Mouse (Mus musculus): ENCODE data around the gene Atp8b3. TPM values are rescaled to one million over a fixed set of nuclear protein-coding genes. Genes with fewer than 3 reads are reported as not detected.

The Atp8b3 gene
- total and polyA plus RNA-seq, 3 experiments: 0.02 to 0.05 TPM; not detected in 1

DNA sequence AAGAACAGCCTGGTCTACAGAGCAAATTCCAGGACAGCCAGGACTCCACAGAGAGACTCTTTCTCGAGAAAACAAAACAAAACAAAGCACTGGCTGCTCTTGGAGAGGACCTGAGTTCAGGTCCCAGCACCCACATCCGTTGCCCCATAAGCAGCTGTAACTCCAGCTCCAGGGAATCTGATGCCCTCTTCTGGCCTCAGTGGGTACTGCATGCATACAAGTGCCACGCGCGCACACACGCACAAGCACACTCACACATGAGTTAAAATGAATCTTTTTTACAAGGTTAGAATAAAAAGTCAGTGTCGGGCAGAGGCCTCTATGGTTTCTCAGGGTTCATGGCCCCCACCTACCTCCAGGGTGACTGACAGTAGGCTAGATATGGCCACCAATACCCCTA, 15.6 kb downstream of the Atp8b3 start:
- no peaks in the 10 kb centered on the region for H3K36me3 ChIP-seq (replicated peaks)
- H3K27me3 ChIP-seq (ENCODE audit: insufficient read depth, low read length): peaks cover 71% of the 10 kb centered on the region
- TF ChIP-seq GATA2 (IDR thresholded peaks at IDR 0.05; ENCODE audit: borderline replicate concordance, low read depth, low read length) (no peak), CTCF (IDR thresholded peaks at IDR 0.05; ENCODE audit: low read depth, low read length) (peak; percentile 32; the same call in 1 of the 2 replicates)
- peaks cover 8% of the 10 kb centered on the region for H3K9me3 ChIP-seq (replicated peaks)
- H3K4me1 ChIP-seq (ENCODE audit: insufficient read depth, low read depth, low read length): peaks cover 2% of the 10 kb centered on the region; the same call in 1 of the 2 replicates
- ATAC-seq (ENCODE audit: extremely low read depth, insufficient number of reproducible peaks, low FRiP score, poor library complexity, severe bottlenecking): no peak
- DNase-seq (ENCODE audit: low spot score): no peak
- H3K4me3 ChIP-seq (ENCODE audit: low read depth, low read length): no peak overlapping the region

DNA sequence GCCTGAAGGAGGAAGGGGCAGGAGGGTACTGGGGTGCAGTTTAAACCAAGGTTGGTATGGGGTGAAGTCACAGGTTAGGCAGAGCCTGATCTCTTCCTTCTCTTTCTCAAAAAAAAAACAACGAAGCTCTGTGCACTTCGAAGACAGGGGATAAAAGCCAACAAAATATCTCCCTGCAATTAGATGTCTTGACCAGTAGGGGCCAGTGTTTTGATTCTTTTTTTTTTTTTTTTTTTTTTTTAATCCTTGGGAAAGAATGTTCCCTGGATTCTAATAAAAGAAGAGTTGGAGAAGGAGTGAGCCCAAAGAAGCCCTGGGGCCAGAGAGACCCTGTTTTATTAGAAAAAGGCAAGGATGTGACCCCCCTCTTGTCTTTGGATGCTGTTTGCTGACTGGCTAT, 19.6 kb downstream of the Atp8b3 start:
- H3K27me3 ChIP-seq (ENCODE audit: insufficient read depth, low read length): peaks cover 64% of the 10 kb centered on the region

DNA sequence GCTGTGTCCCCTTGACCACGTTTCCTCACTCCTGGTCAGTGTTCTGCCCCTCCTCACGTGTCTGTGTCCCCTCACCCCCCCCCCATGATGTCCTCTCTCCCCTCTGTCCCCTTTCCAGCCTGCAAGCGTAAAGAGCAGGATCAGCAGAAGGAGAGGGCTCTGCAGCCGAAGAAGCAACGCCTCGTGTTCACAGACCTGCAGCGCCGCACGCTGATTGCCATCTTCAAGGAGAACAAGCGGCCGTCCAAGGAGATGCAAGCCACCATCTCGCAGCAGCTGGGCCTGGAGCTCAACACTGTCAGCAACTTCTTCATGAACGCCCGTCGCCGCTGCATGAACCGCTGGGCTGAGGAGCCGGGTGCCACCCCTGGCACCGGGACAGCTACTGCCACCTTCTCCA, 25.2 kb downstream of the Atp8b3 start:
- DNase-seq (ENCODE audit: low spot score): no peak
- Histone ChIP-seq H3K36me3 (replicated peaks) (no peaks in the 10 kb centered on the region), H3K27me3 (ENCODE audit: insufficient read depth, low read length) (peaks cover 73% of the 10 kb centered on the region), H3K9me3 (replicated peaks) (no peaks in the 10 kb centered on the region), H3K4me3 (ENCODE audit: low read depth, low read length) (no peak overlapping the region), H3K4me1 (ENCODE audit: insufficient read depth, low read depth, low read length) (peaks cover 19% of the 10 kb centered on the region)
- no peak for ATAC-seq (ENCODE audit: extremely low read depth, insufficient number of reproducible peaks, low FRiP score, poor library complexity, severe bottlenecking)
- TF ChIP-seq CTCF (IDR thresholded peaks at IDR 0.05; ENCODE audit: low read depth, low read length) (no peak), POLR2AphosphoS5 (IDR thresholded peaks at IDR 0.05; ENCODE audit: insufficient replicate concordance, low read depth, low read length) (no peak)

More for the DNA sequence above, 19.6 kb downstream of the Atp8b3 start:
- DNase-seq (ENCODE audit: low spot score) (no peak), ATAC-seq (ENCODE audit: extremely low read depth, insufficient number of reproducible peaks, low FRiP score, poor library complexity, severe bottlenecking) (no peak)
- Histone ChIP-seq H3K9me3 (replicated peaks) (peaks cover 8% of the 10 kb centered on the region), H3K4me1 (ENCODE audit: insufficient read depth, low read depth, low read length) (peaks cover 2% of the 10 kb centered on the region; the same call in 1 of the 2 replicates), H3K36me3 (replicated peaks) (no peaks in the 10 kb centered on the region), H3K4me3 (ENCODE audit: low read depth, low read length) (no peak overlapping the region)
- no peak for TF ChIP-seq TAL1 (conservative IDR thresholded peaks at IDR 0.05; ENCODE audit: low read depth, low read length)
- no peak for TF ChIP-seq GATA2 (IDR thresholded peaks at IDR 0.05; ENCODE audit: borderline replicate concordance, low read depth, low read length)
- TF ChIP-seq CTCF (IDR thresholded peaks at IDR 0.05; ENCODE audit: low read depth, low read length): peak; percentile 18; the same call in 1 of the 2 replicates
- no peak for TF ChIP-seq GATA1 (IDR thresholded peaks at IDR 0.05; ENCODE audit: borderline replicate concordance, low read length)
- no peak for TF ChIP-seq POLR2AphosphoS5 (IDR thresholded peaks at IDR 0.05; ENCODE audit: insufficient replicate concordance, low read depth, low read length)

DNA sequence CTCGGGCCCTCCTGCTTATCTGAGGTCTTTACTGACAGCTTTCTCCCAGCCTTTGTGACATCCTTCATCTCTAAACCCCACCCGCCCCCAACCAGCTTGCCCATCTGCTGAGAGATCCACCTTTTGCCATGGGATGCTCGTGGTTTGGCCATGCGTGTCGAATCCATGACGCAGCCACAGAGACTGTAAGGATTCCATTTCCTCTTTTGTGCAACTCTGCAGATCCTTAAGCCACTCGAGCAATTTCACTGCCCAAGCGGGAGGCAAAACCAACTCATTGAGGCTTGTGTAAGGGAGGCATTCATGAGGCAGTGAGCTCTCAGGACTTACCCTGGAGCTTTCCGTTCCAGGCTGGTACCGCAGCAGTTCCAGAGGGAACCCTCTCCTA, 28.7 kb downstream of the Atp8b3 start:
- Histone ChIP-seq H3K27me3 (ENCODE audit: insufficient read depth, low read length) (peaks cover 75% of the 10 kb centered on the region), H3K36me3 (replicated peaks) (no peaks in the 10 kb centered on the region), H3K4me3 (ENCODE audit: low read depth, low read length) (no peak overlapping the region), H3K9me3 (replicated peaks) (no peaks in the 10 kb centered on the region), H3K4me1 (ENCODE audit: insufficient read depth, low read depth, low read length) (peaks cover 26% of the 10 kb centered on the region)
- DNase-seq (ENCODE audit: low spot score): no peak
- TF ChIP-seq CTCF (IDR thresholded peaks at IDR 0.05; ENCODE audit: low read depth, low read length): no peak
- no peak for TF ChIP-seq GATA1 (IDR thresholded peaks at IDR 0.05; ENCODE audit: borderline replicate concordance, low read length)
- no peak for TF ChIP-seq TAL1 (conservative IDR thresholded peaks at IDR 0.05; ENCODE audit: low read depth, low read length)
- TF ChIP-seq POLR2AphosphoS5 (IDR thresholded peaks at IDR 0.05; ENCODE audit: insufficient replicate concordance, low read depth, low read length): no peak
- TF ChIP-seq GATA2 (IDR thresholded peaks at IDR 0.05; ENCODE audit: borderline replicate concordance, low read depth, low read length): no peak
- ATAC-seq (ENCODE audit: extremely low read depth, insufficient number of reproducible peaks, low FRiP score, poor library complexity, severe bottlenecking): no peak

DNA sequence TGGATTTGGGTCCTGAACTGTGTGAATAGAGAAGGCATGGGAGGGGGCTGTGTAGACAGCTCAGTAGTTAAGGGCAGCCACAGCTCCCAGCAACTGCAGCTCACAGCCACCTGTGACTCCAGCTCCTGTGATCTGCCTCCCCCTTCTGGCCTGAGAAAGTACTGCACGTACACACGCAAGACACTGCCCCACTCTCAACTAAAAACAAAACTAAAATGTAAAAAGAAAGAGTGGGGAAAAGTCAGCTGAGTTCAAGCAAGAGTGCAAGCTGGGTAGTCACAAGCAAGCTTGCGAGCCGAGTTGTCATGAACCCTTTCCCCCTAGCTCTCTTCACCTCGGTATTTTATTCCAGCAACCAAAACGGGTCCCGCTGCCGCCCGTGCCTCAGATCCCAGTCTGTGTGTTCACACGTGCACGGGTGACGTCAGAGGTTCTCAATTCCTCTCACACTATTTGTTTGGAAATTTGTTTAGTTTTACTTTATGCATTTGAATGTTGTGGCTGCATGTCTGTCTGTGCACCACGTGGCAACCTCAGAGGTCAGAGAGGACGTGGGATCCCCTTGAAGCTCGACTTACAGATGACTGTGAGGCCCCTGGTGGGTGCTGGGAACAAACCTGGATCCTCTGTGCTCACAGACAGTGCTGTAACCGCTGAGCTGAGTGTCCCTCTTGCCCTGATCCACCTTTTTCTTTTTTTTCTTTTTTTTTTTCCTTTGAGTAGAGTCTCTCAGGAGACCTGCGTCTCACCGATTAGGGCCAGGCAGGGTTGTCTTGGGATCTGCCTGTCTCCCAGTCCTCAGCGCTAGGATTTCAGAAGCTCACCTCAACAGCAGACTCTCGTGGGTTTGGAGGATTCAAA, 29.3 kb downstream of the Atp8b3 start:
- ATAC-seq (ENCODE audit: extremely low read depth, insufficient number of reproducible peaks, low FRiP score, poor library complexity, severe bottlenecking) (no peak; the same call in 1 of the 2 replicates), DNase-seq (ENCODE audit: low spot score) (peak; percentile 60)
- H3K27me3 ChIP-seq (ENCODE audit: insufficient read depth, low read length): peaks cover 74% of the 10 kb centered on the region
- no peaks in the 10 kb centered on the region for H3K36me3 ChIP-seq (replicated peaks)
- H3K9me3 ChIP-seq (replicated peaks): no peaks in the 10 kb centered on the region
- H3K4me1 ChIP-seq (ENCODE audit: insufficient read depth, low read depth, low read length): peaks cover 26% of the 10 kb centered on the region
- peak; percentile 95 for TF ChIP-seq CTCF (IDR thresholded peaks at IDR 0.05; ENCODE audit: low read depth, low read length)
- TF ChIP-seq POLR2AphosphoS5 (IDR thresholded peaks at IDR 0.05; ENCODE audit: insufficient replicate concordance, low read depth, low read length): no peak
- H3K4me3 ChIP-seq (ENCODE audit: low read depth, low read length): peak overlapping the region; percentile 54; the same call in 1 of the 2 replicates

DNA sequence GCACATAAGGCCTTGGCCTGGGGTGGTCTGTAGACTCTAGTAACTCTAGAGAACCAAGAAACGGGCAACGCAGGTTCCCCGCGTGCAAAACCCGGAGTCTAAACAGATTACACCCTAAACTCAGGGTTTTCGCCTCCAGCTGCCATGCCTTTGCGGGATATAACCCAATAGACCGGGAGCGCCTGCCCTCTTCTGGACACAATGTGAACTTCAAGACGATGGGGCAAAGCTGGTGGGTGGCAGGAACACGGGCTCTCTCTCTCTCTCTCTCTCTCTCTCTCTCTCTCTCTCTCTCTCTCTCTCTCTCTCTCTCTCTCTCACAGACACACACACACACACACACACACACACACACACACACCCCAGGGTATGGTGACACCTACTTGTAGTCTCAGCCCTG, 32.7 kb downstream of the Atp8b3 start:
- Histone ChIP-seq H3K9me3 (replicated peaks) (no peaks in the 10 kb centered on the region), H3K27me3 (ENCODE audit: insufficient read depth, low read length) (peaks cover 72% of the 10 kb centered on the region), H3K4me3 (ENCODE audit: low read depth, low read length) (no peak overlapping the region), H3K4me1 (ENCODE audit: insufficient read depth, low read depth, low read length) (peaks cover 26% of the 10 kb centered on the region), H3K36me3 (replicated peaks) (no peaks in the 10 kb centered on the region)
- TF ChIP-seq GATA1 (IDR thresholded peaks at IDR 0.05; ENCODE audit: borderline replicate concordance, low read length) (no peak), CTCF (IDR thresholded peaks at IDR 0.05; ENCODE audit: low read depth, low read length) (peak; percentile 70)
- DNase-seq (ENCODE audit: low spot score): peak; percentile 78
- no peak for ATAC-seq (ENCODE audit: extremely low read depth, insufficient number of reproducible peaks, low FRiP score, poor library complexity, severe bottlenecking)

DNA sequence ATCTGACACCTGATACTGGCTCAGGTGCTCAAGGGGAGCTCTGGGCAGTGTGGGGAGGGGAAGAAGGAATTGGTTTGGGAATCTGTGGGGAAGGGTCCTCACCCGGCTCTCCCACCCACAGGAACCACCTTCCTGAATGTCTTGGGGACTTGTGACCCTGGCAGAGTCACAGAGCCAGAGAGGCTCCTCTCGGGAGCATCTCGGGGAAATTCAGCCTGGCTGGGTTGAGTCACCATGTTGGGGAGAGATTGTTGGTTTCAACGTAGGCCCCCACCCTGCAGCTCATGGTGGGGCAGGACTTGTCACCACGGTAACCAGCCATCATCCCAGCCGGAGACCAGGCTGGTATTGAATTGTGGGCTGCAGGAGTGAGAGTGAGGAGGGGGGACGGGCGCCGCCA, 34.2 kb downstream of the Atp8b3 start:
- no peak overlapping the region for H3K4me3 ChIP-seq (ENCODE audit: low read depth, low read length)

More for the DNA sequence above, 34.2 kb downstream of the Atp8b3 start:
- DNase-seq (ENCODE audit: low spot score) (no peak), ATAC-seq (ENCODE audit: extremely low read depth, insufficient number of reproducible peaks, low FRiP score, poor library complexity, severe bottlenecking) (no peak)
- H3K9me3 ChIP-seq (replicated peaks): no peaks in the 10 kb centered on the region
- peaks cover 23% of the 10 kb centered on the region for H3K4me1 ChIP-seq (ENCODE audit: insufficient read depth, low read depth, low read length)
- TF ChIP-seq CTCF (IDR thresholded peaks at IDR 0.05; ENCODE audit: low read depth, low read length) (no peak), GATA2 (IDR thresholded peaks at IDR 0.05; ENCODE audit: borderline replicate concordance, low read depth, low read length) (no peak), POLR2AphosphoS5 (IDR thresholded peaks at IDR 0.05; ENCODE audit: insufficient replicate concordance, low read depth, low read length) (no peak)
- peaks cover 73% of the 10 kb centered on the region for H3K27me3 ChIP-seq (ENCODE audit: insufficient read depth, low read length)
- no peaks in the 10 kb centered on the region for H3K36me3 ChIP-seq (replicated peaks)
